Mouse (Mus musculus): ENCODE data around the gene Nrip1.

Nrip1 gene

DNA sequence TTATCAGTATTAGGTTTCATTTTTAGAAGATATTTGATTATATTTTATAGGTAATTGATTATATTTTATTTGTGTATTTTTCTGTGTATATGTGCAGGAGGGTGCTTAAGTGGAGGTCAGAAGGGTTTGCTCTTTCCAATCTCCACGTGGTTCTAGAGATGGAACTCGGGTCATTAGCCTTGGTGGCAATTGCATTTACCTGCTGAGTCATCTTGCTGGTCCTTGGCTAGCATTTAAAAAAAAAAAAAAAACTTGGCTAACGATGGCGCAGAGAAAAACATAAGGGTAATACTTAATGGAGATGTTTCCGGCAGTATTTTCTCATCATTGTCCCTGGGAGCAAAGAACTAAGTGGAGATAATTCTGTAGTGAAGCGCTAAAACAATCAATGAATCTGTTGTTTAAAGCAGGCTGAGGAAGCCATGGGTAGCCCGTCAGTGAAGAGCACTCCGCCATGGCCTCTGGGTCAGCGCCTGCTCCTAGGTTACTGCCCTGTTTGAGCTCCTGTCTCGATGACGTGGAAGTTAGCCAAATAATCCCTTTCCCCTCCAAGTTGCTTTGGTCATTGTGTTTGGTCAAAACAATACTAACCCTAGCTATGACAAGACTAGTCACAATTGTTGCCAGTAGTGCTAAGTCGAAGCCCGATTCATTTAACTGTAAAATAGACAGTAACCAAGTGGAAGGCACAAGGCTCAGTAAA is 25.8 kb downstream of the Nrip1 start:
- DNase-seq (ENCODE audit: low read depth, low spot score): no peak

DNA sequence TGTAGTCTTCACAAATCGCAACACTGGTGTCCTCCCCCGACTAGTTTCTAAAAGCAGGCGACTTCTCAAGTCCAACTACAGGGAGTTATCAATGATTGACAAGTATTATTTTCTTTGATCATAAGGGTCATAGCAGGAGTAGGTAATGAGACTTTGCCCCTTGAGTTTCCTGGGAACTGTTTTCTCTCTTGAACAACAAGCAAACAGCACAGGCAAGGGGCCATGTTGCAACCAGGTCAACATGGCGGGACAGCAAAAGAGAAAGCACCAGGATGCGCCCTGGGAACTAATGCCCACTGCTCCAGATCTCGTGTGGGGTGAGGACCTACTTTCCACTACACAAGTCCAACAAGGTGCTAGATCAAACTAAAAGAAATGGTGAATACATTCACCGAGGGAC is 27.3 kb downstream of the Nrip1 start:
- DNase-seq (ENCODE audit: low read depth, low spot score): no peak

DNA sequence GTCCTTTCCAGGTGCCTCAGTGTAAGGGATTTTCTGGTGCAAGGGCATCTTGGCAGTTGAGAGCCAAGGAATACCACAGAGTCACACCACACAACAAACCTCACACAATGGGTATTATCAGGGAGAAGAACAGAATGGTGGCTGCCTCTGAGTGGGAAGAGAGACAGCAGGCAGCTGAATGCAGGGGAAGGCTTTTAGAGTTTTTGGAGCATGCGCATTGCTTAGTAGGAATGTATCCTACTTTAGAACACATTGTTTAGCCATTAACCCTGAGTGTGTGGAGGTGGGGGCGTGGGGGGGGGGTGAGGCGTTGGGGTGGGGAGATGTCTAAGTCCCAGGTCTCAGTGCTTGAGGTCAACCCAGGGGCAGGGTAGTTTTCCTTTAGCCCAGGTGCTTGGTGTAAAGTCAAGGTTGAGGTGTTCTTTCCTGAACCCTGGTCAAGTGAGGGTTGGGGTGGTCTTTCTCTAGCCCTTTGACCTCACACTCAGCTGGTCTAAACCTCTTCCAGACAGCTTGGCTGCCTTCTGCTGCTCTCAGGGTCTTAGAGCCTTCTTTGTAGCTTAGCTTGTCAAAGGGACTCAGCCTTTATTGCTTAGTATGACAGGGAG is 28.8 kb downstream of the Nrip1 start:
- DNase-seq (ENCODE audit: low read depth, low spot score): no peak

GRCm38 (mm10) chr16:76344030-76344429 is 29.6 kb downstream of the Nrip1 start:
- DNase-seq (ENCODE audit: low read depth, low spot score): no peak

DNA sequence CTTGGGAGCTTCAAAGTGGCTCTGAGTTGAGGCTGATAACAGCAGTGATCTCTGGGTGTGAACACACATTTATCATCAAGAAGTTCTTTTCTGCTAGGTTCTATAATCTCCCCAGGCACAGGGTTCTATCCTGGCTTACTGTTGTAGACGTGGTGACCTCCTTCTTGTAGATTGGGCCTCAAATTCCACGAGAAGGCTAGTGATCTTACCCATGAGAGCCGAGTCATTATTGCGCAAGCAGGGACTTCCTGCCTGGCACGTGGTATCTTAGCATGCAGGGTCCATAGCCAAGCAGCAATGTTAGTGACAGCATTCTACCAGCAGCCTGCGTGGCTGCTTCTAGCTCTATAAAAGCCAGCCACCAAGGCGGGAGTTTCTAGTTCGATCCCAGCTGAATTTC is 32.0 kb downstream of the Nrip1 start:
- no peak for DNase-seq (ENCODE audit: low read depth, low spot score)

DNA sequence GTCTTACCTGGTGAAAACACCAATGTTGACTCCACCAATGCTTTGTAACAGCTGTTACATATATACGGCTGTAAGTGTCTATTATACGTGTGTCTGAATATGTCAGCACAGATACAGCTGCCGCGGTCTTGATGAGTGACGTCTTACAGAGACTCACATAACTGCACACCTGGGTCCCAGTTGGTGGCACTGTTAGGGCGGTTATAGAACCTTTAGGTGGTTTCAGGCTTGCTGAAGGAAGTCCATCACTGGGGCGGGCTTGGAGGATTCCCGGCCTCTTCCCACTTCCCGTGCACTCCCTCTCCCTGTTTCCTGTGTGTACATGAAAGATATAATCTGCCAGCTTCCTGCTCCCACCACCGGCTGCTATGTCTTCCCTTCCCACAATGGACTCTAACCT is 34.4 kb downstream of the Nrip1 start:
- DNase-seq (ENCODE audit: low read depth, low spot score): no peak

DNA sequence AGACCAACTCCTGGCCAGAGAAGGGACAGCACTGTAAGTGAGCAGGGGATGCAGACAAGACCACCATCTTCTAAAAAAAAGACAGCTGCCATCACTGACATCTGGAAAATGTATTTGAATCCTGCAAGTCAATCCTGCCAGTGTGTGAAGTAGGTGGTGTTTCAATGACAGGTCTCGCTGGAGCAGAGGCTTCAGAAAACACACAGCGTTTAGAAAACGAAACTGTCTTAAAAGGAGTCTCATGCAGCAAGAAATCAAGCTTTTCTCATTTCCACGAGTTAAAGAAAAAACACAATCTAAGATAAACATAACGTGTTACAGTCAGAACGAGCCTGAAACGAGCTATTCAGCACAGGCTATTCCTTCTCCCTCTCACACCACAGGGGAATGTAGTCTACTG is 36.3 kb downstream of the Nrip1 start:
- no peak for DNase-seq (ENCODE audit: low read depth, low spot score)

DNA sequence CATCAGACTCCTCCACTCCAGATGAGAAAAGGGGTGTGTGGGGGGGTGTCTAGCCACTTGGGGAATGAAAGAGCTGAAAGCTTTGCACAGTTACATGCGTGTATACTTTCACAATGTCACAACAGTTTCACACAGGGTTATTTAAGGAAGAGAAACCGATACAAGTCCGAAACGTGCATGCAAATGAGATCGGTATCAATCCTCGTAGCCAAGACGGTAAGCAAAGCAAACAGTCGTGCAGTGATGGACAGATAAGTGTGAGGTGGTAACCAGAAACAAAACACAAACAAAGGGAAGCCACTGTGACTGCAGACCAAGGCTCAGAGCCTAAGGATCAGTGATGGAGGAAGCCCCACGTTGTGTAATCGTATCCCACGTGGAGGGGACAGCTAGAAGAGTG is 36.7 kb downstream of the Nrip1 start:
- no peak for DNase-seq (ENCODE audit: low read depth, low spot score)

DNA sequence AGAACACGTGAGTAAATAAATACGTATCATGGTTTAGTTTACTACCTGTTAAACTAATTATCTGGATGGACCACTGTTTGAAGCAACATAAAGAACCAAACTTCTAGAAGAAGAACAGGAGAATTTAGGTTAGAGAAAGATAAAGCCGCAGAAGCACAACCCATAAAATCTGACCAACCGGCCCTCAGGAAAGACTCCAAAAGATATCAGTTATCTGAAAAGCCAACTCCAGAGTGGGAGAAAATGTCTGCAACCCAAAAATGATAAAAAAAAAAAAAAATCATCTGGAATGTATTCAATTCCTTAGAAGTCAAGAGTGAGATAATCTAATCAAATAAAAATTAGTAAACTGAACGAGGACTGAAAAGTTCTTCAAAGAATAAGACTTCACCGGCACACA is 37.7 kb downstream of the Nrip1 start:
- no peak for DNase-seq (ENCODE audit: low read depth, low spot score)

GRCm38 (mm10) chr16:76332127-76332526 is 41.5 kb downstream of the Nrip1 start:
- peak; percentile 30 for DNase-seq (ENCODE audit: low read depth, low spot score)

GRCm38 (mm10) chr16:76331231-76331630 is 42.4 kb downstream of the Nrip1 start:
- no peak for DNase-seq (ENCODE audit: low read depth, low spot score)

GRCm38 (mm10) chr16:76325315-76325710 is 48.3 kb downstream of the Nrip1 start:
- DNase-seq (ENCODE audit: low read depth, low spot score): no peak

GRCm38 (mm10) chr16:76324411-76325314 is 49.0 kb downstream of the Nrip1 start:
- no peak for DNase-seq (ENCODE audit: low read depth, low spot score)

- DNase-seq (ENCODE audit: low read depth, low spot score): no peak
These were observed 49.9 kb downstream of the Nrip1 start for GRCm38 (mm10) chr16:76323594-76324307.

GRCm38 (mm10) chr16:76323141-76323540 is 50.5 kb downstream of the Nrip1 start:
- no peak for DNase-seq (ENCODE audit: low read depth, low spot score)

- peak; percentile 40 for DNase-seq (ENCODE audit: low read depth, low spot score)
These were observed 52.0 kb downstream of the Nrip1 start for GRCm38 (mm10) chr16:76321527-76322165.

DNA sequence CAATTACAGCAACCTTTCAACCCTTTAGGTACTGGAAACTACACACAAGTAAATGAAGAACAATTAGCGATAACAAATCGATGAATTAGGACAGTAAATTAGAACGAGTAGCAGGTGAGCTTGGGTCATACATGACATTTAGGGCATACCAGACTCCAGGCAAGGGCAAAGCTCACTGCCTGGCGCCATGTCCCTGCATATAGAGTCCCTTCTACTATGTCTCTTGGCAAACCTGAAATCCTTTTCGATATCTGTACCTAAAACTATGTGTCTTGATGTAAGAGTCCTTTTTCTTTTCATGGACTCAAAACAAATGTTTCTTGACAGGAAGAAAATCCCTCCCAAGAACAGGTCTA is 53.5 kb downstream of the Nrip1 start:
- no peak for DNase-seq (ENCODE audit: low read depth, low spot score)

GRCm38 (mm10) chr16:76319364-76320117 is 54.1 kb downstream of the Nrip1 start:
- peak; percentile 81 for DNase-seq (ENCODE audit: low read depth, low spot score)

GRCm38 (mm10) chr16:76318331-76318922 is 55.2 kb downstream of the Nrip1 start:
- DNase-seq (ENCODE audit: low read depth, low spot score): no peak

All from mesoderm, embryonic 11.5 days (tissue).